Mouse (Mus musculus) central nervous system, embryonic 18 days (tissue): ENCODE measurements around the gene Lig1. TPM values are rescaled to one million over a fixed set of nuclear protein-coding genes. Genes with fewer than 3 reads are reported as not detected.

ENCODE experiments used
- polyA plus RNA-seq: library from polyadenylated mRNA; depleted of rRNA; stranded (reverse); fragments of >200 nt; gene quantifications from 2 replicates; pipeline ENCODE4 v1.2.3, GENCODE M21; 2012; rRNA removed

Lig1 gene
- polyA plus RNA-seq, result 34.0 and 39.0 TPM in 2 replicates

GRCm38 (mm10) chr7:13277081-13277480, at the start of gene Lig1:
Gene Lig1 (plus strand): TSS chr7:13277283.

DNA sequence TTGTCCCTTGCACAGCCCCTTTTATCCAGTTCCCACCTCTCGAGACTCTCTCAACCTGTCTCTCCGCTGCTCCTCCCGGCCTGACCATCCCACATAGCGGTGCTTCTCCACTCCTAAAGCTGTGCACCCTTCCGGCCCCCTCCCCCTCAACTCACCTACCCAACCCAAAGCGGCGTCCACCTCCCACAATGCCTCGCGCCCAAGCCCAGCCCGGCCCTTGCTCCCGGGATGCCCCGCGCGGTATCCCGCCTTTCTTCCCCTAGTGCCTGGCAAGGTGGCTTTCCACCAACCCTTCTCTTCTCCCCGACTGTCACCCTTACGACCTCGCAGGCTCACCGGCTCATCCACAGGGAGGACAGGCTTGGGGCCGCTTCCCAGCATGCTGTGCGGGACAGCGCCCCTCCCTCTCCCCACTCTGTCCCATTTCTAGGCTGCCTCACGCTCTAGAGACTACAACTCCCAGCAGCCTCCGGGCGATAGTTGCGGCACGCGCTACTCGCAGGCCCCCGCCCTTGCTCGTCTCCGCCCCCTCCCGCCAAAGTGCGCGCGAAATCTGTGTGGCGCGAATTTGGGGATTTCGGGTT, 1.3 kb downstream of the Lig1 start, which contains the start of gene Zswim9:
TSS of gene Zswim9 (minus strand) at position 414 of the 584 bp plus-strand sequence.

DNA sequence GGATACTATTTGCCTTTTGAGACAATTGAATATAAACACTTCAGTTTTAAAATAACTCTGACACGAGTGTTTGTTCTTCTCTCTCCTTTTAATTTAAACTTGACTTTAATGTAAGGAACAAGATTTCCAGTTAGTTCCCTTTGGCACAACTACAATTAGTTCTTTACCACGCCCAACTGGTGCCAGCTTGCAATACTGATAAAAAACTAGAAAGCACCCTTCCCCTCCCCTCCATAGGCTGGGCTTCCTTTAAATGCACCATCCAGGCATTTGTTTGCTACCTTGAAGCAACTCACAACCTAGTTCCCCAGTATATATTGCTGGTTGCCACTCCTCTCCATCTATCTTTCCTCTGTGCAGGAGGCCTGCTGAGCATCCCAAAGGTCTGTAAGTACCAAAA, 47.2 kb downstream of the Lig1 start, which contains the start of gene Pla2g4c:
TSS of gene Pla2g4c (plus strand) at position 340 of the 400 bp plus-strand sequence.

Other genes with a start within 250 kb of the Lig1 start
- 212 and 230 TPM in 2 replicates for gene Chmp2a, start 242.5 kb upstream of the Lig1 start, polyA plus RNA-seq
- gene Ube2m, start 239.0 kb upstream of the Lig1 start, polyA plus RNA-seq, result 326 and 330 TPM in 2 replicates
- gene Mzf1, start 222.5 kb upstream of the Lig1 start, polyA plus RNA-seq, result 12.1 and 14.2 TPM in 2 replicates
- 0.18 and 0.20 TPM in 2 replicates for gene Vmn1r85, start 182.1 kb upstream of the Lig1 start, polyA plus RNA-seq
- gene Vmn1r86, start 157.4 kb upstream of the Lig1 start, polyA plus RNA-seq, result 0.01 TPM in 2 replicates
- gene Vmn1r87, start 137.1 kb upstream of the Lig1 start, polyA plus RNA-seq, result not detected in 2 replicates
- 0.01 TPM in 1 of 2 replicates, not detected in the other for gene Vmn1r88, start 117.7 kb upstream of the Lig1 start, polyA plus RNA-seq
- not detected in 2 replicates for gene Vmn1r89, start 64.3 kb upstream of the Lig1 start, polyA plus RNA-seq
- gene Zswim9, start 1.4 kb downstream of the Lig1 start, polyA plus RNA-seq, result 7.8 and 8.9 TPM in 2 replicates
- gene Pla2g4c, start 47.4 kb downstream of the Lig1 start, polyA plus RNA-seq, result 2.0 and 2.1 TPM in 2 replicates
- gene Cabp5, start 120.8 kb downstream of the Lig1 start, polyA plus RNA-seq, result 0.43 and 0.56 TPM in 2 replicates
- gene Bsph1, start 173.6 kb downstream of the Lig1 start, polyA plus RNA-seq, result not detected in 2 replicates